13 mouse cellular contexts compared by ENCODE assay signal in genomic region chr15:102240607-102241006, GRCm38 (mm10). TPM values are rescaled to one million over a fixed set of nuclear protein-coding genes. Genes with fewer than 3 reads are reported as not detected.
A peak's percentile ranks its signal among the peaks of the same experiment; 100 is the strongest.
DNase-seq lines count a peak whose midpoint lies in the region; ATAC-seq and TF ChIP-seq lines count a peak whose summit lies in the region.
"Had no signal": no experiment of that assay in that cellular context is flagged by ENCODE, and none has a peak within 500 bp of the region (broad histone marks: within the 10 kb centered on the region; RNA-seq: fewer than 3 reads in every experiment).

No protein-coding gene starts in this region.

- no peak for DNase-seq in embryonic facial prominence, embryonic 10.5 days (ENCODE audit: low spot score)
- peak; percentile 69 for DNase-seq in adrenal gland, postnatal 14 days
- DNase-seq in kidney, adult 2 months, result peak; percentile 85
- DNase-seq in lung, adult 18-20 months, result peak; percentile 71 to 77
- DNase-seq in frontal cortex, postnatal 10 days (ENCODE audit: low spot score in 2 of 2), result no peak
- DNase-seq in ovary, postnatal 10 days (ENCODE audit: low spot score), result no peak
- DNase-seq in gastrocnemius, adult 18-20 months (ENCODE audit: low spot score), result no peak
- DNase-seq: B cell, adult 2 months; cerebellum, adult 9-11 months; midbrain, embryonic 14.5 days had no signal

- no peak overlapping the region for H3K4me3 ChIP-seq in embryonic facial prominence, embryonic 15.5 days (replicated peaks)
- H3K4me3 ChIP-seq in embryonic facial prominence, embryonic 10.5 days, result no peak overlapping the region
- no peak overlapping the region for H3K4me3 ChIP-seq in kidney, adult 2 months (ENCODE audit: insufficient read depth, low read depth, low read length)
- H3K4me3 ChIP-seq: hindbrain, embryonic 10.5 days; stomach, embryonic 15.5 days had no signal

- H3K4me2 ChIP-seq in embryonic facial prominence, embryonic 15.5 days (replicated peaks), result no peak overlapping the region
- H3K4me2 ChIP-seq: stomach, embryonic 15.5 days had no signal

- peaks cover 39% of the 10 kb centered on the region for H3K4me1 ChIP-seq in embryonic facial prominence, embryonic 15.5 days
- peaks cover 58% of the 10 kb centered on the region for H3K4me1 ChIP-seq in embryonic facial prominence, embryonic 10.5 days
- H3K4me1 ChIP-seq in kidney, adult 2 months (ENCODE audit: control insufficient read depth, insufficient read depth, low read length), result peaks cover 7% of the 10 kb centered on the region; the same call in 1 of the 2 replicates

- H3K36me3 ChIP-seq in embryonic facial prominence, embryonic 15.5 days, result peaks cover 58% of the 10 kb centered on the region
- peaks cover 71% of the 10 kb centered on the region for H3K36me3 ChIP-seq in embryonic facial prominence, embryonic 10.5 days (replicated peaks)
- H3K36me3 ChIP-seq in kidney, adult 2 months (ENCODE audit: control insufficient read depth, insufficient read depth, low read length), result no peaks in the 10 kb centered on the region

- TF ChIP-seq CTCF in kidney, adult 2 months (conservative IDR thresholded peaks at IDR 0.05; ENCODE audit: insufficient read depth, insufficient read length, low read depth, low read length), result no peak

- ATAC-seq in embryonic facial prominence, embryonic 15.5 days (ENCODE audit: insufficient number of reproducible peaks, low FRiP score, low TSS enrichment, low read depth), result no peak

- 0 out of 2 replicates have a peak overlapping the region, but pooled peaks have one; percentile 22 for H3K27ac ChIP-seq in embryonic facial prominence, embryonic 15.5 days (replicated peaks)
- no peak overlapping the region; the same call in 1 of the 2 replicates for H3K27ac ChIP-seq in embryonic facial prominence, embryonic 10.5 days (replicated peaks)
- peak overlapping the region; percentile 75 for H3K27ac ChIP-seq in kidney, adult 2 months (ENCODE audit: insufficient read depth, low read depth, low read length)
- H3K27ac ChIP-seq: stomach, embryonic 15.5 days had no signal

- no peak overlapping the region for H3K9ac ChIP-seq in embryonic facial prominence, embryonic 15.5 days
- H3K9ac ChIP-seq: stomach, embryonic 15.5 days had no signal

- no peaks in the 10 kb centered on the region for H3K27me3 ChIP-seq in embryonic facial prominence, embryonic 15.5 days
- H3K27me3 ChIP-seq in embryonic facial prominence, embryonic 10.5 days (replicated peaks; ENCODE audit: low read depth, poor library complexity, severe bottlenecking), result peaks cover 43% of the 10 kb centered on the region
- no peaks in the 10 kb centered on the region for H3K27me3 ChIP-seq in kidney, adult 2 months (replicated peaks; ENCODE audit: control insufficient read depth, insufficient read depth, low read length)
- H3K27me3 ChIP-seq: stomach, embryonic 15.5 days had no signal

- WGBS in embryonic facial prominence, embryonic 15.5 days, result 60% methylated on average over 4 of the region's 4 CpGs
- WGBS in embryonic facial prominence, embryonic 10.5 days, result 68% methylated on average over 4 of the region's 4 CpGs
- 70% methylated on average over 4 of the region's 4 CpGs for WGBS in kidney, adult 2 months

- TF ChIP-seq POLR2A in kidney, adult 2 months (IDR thresholded peaks at IDR 0.05; ENCODE audit: low read depth, low read length), result no peak

- no peaks in the 10 kb centered on the region for H3K9me3 ChIP-seq in embryonic facial prominence, embryonic 15.5 days (replicated peaks)
- H3K9me3 ChIP-seq in embryonic facial prominence, embryonic 10.5 days, result no peaks in the 10 kb centered on the region
- H3K9me3 ChIP-seq: hindbrain, embryonic 10.5 days; stomach, embryonic 15.5 days had no signal

RNA-seq across cellular contexts. Expression of gene Itgb7, which starts 8.9 kb away (rescaled TPM):
- polyA plus RNA-seq in embryonic facial prominence, embryonic 15.5 days (2015; fragmentation: Nextera tagmentation; extraction: Ambion mirVana), result 5.8 and 6.8 TPM in 2 replicates
- polyA plus RNA-seq in embryonic facial prominence, embryonic 10.5 days (2016; fragmentation: Nextera tagmentation; extraction: Ambion mirVana), result 1.1 and 1.6 TPM in 2 replicates
- total RNA-seq in adrenal gland, postnatal 14 days (2021), result 3.0 and 18.4 TPM in 2 replicates
- polyA plus RNA-seq in kidney, adult 2 months (2012; rRNA removed), result 2.7 and 11.1 TPM in 2 replicates
- total RNA-seq in gastrocnemius, adult 18-20 months (2021), result 1 to 10 TPM; 1.1 to 1.2 TPM

RNA-seq across cellular contexts. Expression of gene Rarg, which starts 16.7 kb away (rescaled TPM):
- 112 and 123 TPM in 2 replicates for polyA plus RNA-seq in embryonic facial prominence, embryonic 15.5 days (2015; fragmentation: Nextera tagmentation; extraction: Ambion mirVana)
- polyA plus RNA-seq in embryonic facial prominence, embryonic 10.5 days (2016; fragmentation: Nextera tagmentation; extraction: Ambion mirVana), result 77.8 and 90.2 TPM in 2 replicates
- 25.5 and 27.8 TPM in 2 replicates for total RNA-seq in adrenal gland, postnatal 14 days (2021)
- 21.2 and 25.6 TPM in 2 replicates for polyA plus RNA-seq in kidney, adult 2 months (2012; rRNA removed)
- total RNA-seq in gastrocnemius, adult 18-20 months (2021), result 10 to 100 TPM in 1 of 2 experiments, 1 to 10 TPM in 1; 5.9 to 11.6 TPM

RNA-seq across cellular contexts. Expression of gene Gm9918, which starts 29.8 kb away (rescaled TPM):
- polyA plus RNA-seq in embryonic facial prominence, embryonic 15.5 days (2015; fragmentation: Nextera tagmentation; extraction: Ambion mirVana), result 1.6 and 1.7 TPM in 2 replicates
- polyA plus RNA-seq in embryonic facial prominence, embryonic 10.5 days (2016; fragmentation: Nextera tagmentation; extraction: Ambion mirVana), result 0.75 and 1.3 TPM in 2 replicates
- not detected in 2 replicates for total RNA-seq in adrenal gland, postnatal 14 days (2021)
- polyA plus RNA-seq in kidney, adult 2 months (2012; rRNA removed), result 0.41 TPM in 2 replicates
- not detected for total RNA-seq in gastrocnemius, adult 18-20 months (2021)
- polyA plus RNA-seq: midbrain, embryonic 14.5 days had no signal

RNA-seq across cellular contexts. Expression of gene Csad, which starts 36.1 kb away (rescaled TPM):
- polyA plus RNA-seq in embryonic facial prominence, embryonic 15.5 days (2015; fragmentation: Nextera tagmentation; extraction: Ambion mirVana), result 99.1 and 106 TPM in 2 replicates
- polyA plus RNA-seq in embryonic facial prominence, embryonic 10.5 days (2016; fragmentation: Nextera tagmentation; extraction: Ambion mirVana), result 48.6 and 48.7 TPM in 2 replicates
- total RNA-seq in adrenal gland, postnatal 14 days (2021), result 115 and 120 TPM in 2 replicates
- polyA plus RNA-seq in kidney, adult 2 months (2012; rRNA removed), result 216 and 255 TPM in 2 replicates
- 1 to 10 TPM; 5.9 to 7.8 TPM for total RNA-seq in gastrocnemius, adult 18-20 months (2021)

RNA-seq across cellular contexts. Expression of gene Zfp740, which starts 37.6 kb away (rescaled TPM):
- 61.5 and 62.7 TPM in 2 replicates for polyA plus RNA-seq in embryonic facial prominence, embryonic 15.5 days (2015; fragmentation: Nextera tagmentation; extraction: Ambion mirVana)
- polyA plus RNA-seq in embryonic facial prominence, embryonic 10.5 days (2016; fragmentation: Nextera tagmentation; extraction: Ambion mirVana), result 77.6 and 79.3 TPM in 2 replicates
- total RNA-seq in adrenal gland, postnatal 14 days (2021), result 58.4 and 83.0 TPM in 2 replicates
- 29.1 and 30.3 TPM in 2 replicates for polyA plus RNA-seq in kidney, adult 2 months (2012; rRNA removed)
- 10 to 100 TPM; 24.0 to 29.0 TPM for total RNA-seq in gastrocnemius, adult 18-20 months (2021)

Comparison
In these comparisons a context has a peak if more than half of its experiments do, and no peak if none do; other contexts are left out.
1. DNase-seq: peak in adrenal gland, postnatal 14 days (single experiment), kidney, adult 2 months (single experiment) and lung, adult 18-20 months (2 of 2); none in embryonic facial prominence, embryonic 10.5 days (single experiment), frontal cortex, postnatal 10 days (0 of 2), ovary, postnatal 10 days (single experiment) and gastrocnemius, adult 18-20 months (single experiment).